Mouse (Mus musculus) C2C12 (cell line): ENCODE measurements around the gene Clec16a.

ENCODE experiments used
- CTCF ChIP-seq: IDR thresholded peaks from one replicate; pipeline ENCODE4 v1.5.1; 2011; ENCODE audit not compliant: control insufficient read depth, insufficient read depth, insufficient read length
- MYOD1 ChIP-seq: IDR thresholded peaks from one replicate; pipeline ENCODE4 v1.6.1; 2011; ENCODE audit warnings: low read depth; ENCODE audit not compliant: control insufficient read depth, insufficient read length
- USF1 ChIP-seq: IDR thresholded peaks from one replicate; pipeline ENCODE4 v1.6.1; 2011; ENCODE audit warnings: low read depth, mild to moderate bottlenecking, control low read depth, moderate library complexity

- no peak for TF ChIP-seq CTCF
- no peak for TF ChIP-seq MYOD1
- TF ChIP-seq USF1: no peak
These were observed 43.3 kb upstream of the Clec16a start for GRCm38 (mm10) chr16:10501865-10502264.
